Mouse (Mus musculus) fat pad, adult 2 months (tissue): ENCODE measurements at regions not wholly inside any gene's neighbourhood (a gene's known extent, or its start where the extent isn't known, plus 50 kb on each side); places are given as distances from the start of the nearest gene placed in this dataset.

Experiments
- DNase-seq: peaks from one replicate; pipeline ENCODE4 v3.0.0-alpha.2; 2011; ENCODE audit warnings: low read depth, low spot score; ENCODE audit errors: extremely low read depth

- no peak for DNase-seq
These were observed 270.4 kb downstream of the Rnf144a start for GRCm38 (mm10) chr12:26144616-26145015.

- DNase-seq, result no peak
These were observed 271.6 kb downstream of the Rnf144a start for GRCm38 (mm10) chr12:26143411-26143810.

- no peak for DNase-seq
These were observed 284.2 kb downstream of the Rnf144a start for GRCm38 (mm10) chr12:26130811-26131210.

DNA sequence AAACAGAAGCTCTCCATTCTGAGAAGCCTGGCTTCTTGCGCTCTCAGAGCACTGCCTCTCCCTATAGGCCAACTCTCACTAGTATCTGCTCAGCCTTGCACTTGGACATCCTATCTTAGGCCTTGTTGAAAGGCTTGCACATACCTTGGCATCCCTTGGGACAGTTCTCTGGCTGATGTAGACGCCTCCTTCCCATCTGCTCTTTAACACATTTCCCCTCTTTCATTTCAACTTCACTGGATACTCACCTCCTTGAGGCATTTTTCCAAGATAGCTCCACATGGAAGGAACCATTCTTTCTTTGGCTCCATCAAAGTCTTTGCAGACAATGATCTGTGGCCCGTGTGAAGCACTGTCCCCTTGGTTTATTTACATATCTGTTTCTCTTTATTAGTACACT lies 285.0 kb downstream of the Rnf144a start:
- DNase-seq, result no peak

- DNase-seq, result no peak
These were observed 285.5 kb downstream of the Rnf144a start for GRCm38 (mm10) chr12:26129511-26129910.

- no peak for DNase-seq
These were observed 286.2 kb downstream of the Rnf144a start for GRCm38 (mm10) chr12:26128851-26129250.

DNA sequence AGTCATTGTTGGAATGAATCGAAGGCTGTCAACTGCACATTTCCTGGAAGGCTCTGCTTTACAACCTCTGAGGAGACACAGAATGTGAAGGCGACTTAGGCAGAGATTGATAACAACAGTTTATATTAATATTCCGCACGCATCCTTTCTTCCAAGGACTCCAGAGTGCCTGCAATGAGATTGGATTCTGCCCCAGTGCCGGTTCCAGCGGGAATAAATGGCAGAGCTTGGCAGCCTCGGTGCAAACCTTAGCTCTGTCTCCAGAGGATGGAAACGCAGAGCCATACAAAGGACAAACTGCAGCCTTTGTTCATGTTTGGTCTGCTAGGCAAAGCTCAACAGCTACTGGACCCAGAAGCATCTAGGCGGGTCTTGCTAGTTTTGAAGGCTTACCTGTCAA lies 288.8 kb downstream of the Rnf144a start:
- DNase-seq, result no peak

- DNase-seq, result no peak
These were observed 290.8 kb downstream of the Rnf144a start for GRCm38 (mm10) chr12:26124211-26124610.

- DNase-seq, result no peak
These were observed 299.6 kb downstream of the Rnf144a start for GRCm38 (mm10) chr12:26115339-26115912.

DNA sequence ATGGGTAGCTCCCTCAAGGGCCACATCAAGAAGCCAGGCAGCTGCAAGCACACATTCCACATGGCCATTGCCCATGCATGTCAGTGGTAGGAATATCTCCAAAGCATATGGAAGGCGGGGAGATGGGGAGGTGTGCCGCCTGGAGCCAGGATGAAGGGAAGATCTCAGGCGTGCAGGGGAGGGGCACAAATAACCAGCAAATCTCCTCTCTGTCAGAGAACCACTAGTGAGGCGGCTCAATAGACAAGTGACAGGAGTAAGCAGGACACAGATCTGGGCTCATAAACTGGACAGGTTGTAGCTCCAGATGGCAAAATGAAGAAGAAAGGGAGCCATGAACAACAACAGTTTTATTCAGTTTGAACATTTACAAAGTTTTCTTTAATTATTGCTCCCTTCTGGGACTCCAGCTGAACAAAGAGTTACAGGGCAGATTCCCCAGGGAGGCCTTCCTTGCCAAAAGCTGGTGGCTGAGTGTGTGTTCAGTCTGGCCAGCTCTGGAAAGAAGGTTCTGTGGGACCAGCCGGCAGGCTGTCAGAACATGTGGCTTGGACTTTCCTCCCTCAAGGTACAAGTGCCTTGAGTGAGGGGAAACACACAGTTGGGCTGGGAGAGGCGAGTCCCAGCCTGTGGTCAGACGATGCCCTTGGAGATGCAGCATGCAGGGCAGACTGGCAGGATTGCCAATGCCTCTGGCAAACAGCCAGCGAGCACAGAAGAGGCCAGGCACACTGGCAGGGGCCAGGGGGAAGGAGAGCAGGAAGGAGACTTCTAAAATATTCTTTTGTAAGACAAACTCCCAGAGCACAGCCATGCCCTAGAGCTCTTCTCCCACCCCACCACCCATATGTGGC lies 302.7 kb downstream of the Rnf144a start:
- no peak for DNase-seq

DNA sequence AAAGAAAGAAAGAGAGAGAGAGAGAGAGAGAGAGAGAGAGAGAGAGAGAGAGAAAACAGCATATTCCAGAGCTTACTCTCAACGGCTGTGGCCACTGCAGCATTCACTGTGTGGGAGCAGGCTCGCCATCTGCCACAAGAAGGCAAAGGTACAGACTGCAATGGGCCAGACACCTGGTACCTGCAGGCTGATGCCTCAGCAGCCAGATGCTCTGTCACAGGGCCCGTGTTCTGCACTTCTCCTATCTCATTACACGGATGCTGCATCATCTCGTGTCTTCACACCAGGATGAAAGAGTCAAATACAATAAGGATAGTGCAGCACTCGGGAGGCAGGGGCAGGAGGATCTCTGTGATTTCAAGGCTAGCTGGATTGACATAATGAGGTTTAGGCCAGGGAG lies 305.2 kb downstream of the Rnf144a start:
- no peak for DNase-seq

DNA sequence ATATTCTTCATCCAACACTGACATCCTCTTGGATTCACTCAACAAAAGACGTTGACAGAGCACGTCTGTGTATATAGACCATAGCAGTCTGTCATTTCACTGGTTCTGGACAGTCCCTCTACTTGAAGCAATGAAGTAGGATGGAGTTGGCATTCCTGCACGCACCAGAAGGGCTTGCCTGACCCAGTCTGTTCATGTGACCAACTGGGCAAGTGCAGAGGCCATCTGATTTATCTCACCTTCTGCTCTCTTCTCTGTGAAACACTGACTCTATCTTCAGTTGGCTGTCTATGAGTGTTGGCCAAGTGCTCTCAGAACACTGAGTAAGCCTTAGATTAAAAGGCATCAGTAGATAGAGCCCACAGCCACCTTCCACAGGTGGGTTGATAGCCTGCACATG lies 310.7 kb downstream of the Rnf144a start:
- DNase-seq, result no peak

- no peak for DNase-seq
These were observed 312.7 kb downstream of the Rnf144a start for GRCm38 (mm10) chr12:26102384-26102783.

DNA sequence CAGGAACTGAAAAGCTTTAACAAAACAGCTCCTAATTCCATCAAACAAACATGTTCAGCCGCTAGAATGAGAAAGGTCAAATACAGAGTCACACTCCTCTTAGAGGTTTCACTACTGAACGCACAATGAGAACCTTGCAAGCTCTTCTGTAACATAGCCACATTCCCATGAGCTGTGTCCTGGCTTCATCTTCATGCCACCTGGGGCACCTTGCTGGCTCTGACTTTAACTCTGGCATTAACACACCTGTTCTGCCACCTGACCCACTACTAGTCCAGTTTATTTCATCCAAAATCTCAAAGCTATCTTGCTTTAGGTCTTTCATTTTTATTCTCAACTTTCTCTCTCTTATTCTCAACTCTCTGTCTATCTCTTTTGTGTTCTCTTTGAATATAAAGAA lies 314.9 kb downstream of the Rnf144a start:
- no peak for DNase-seq

DNA sequence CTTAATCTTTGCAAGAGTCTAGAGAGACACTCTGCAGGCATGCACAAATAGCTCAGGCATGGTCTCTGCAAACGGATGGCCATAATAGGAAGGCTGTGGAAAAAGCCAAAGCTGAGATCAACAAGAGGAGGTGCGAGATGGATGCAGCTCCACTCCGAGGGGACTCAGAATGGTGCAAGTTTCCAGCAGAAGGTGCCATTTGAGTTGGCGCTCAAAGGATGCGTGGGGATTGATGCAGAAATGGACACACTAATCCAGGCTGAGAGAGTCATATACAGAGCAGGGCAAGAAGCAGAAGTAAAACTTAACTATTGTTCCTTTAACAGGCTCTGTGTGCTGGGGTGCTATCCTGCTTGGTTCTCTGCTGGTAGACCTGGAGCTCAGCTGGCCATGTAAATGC lies 315.9 kb downstream of the Rnf144a start:
- DNase-seq, result no peak

GRCm38 (mm10) chr12:26092311-26092710 lies 322.7 kb downstream of the Rnf144a start:
- DNase-seq, result peak; percentile 16

GRCm38 (mm10) chr12:26091865-26092264 lies 323.2 kb downstream of the Rnf144a start:
- no peak for DNase-seq

- no peak for DNase-seq
These were observed 326.7 kb downstream of the Rnf144a start for GRCm38 (mm10) chr12:26088389-26088788.

DNA sequence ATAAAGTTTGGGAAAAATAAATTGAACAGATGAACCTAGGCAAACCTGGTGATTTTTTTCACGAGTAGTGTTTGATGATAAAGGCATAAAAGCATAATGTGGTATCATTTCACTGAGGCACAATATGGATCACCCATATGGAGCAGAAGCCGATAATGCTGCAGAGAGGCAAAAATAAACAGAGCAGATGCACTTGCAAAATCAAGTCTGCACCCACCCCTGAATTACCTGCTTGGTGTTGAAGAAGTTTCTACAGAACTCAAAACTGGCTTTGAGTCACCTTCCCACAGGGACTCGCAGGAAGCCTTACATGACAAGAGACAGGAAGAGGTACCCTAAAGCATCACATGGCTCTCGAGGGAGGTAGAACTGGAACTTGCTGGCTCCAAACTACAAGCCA lies 328.1 kb downstream of the Rnf144a start:
- DNase-seq, result no peak

GRCm38 (mm10) chr12:26086414-26086813 lies 328.6 kb downstream of the Rnf144a start:
- DNase-seq, result no peak

- DNase-seq, result no peak
These were observed 335.9 kb downstream of the Rnf144a start for GRCm38 (mm10) chr12:26079061-26079625.

- DNase-seq, result no peak
These were observed 339.3 kb downstream of the Rnf144a start for GRCm38 (mm10) chr12:26075638-26076254.
